Mouse (Mus musculus) lung, adult 2 months (tissue): ENCODE data around the gene Snx22.

Source experiments
- CTCF ChIP-seq: fragments of 200-500 bp; IDR thresholded peaks from 2 replicates; pipeline ENCODE4 v1.5.1; 2011; ENCODE audit warnings: mild to moderate bottlenecking, low read length, control low read depth; ENCODE audit not compliant: insufficient read depth
- POLR2A ChIP-seq: fragments of 200-500 bp; IDR thresholded peaks from 2 replicates; pipeline ENCODE4 v1.6.1; 2011; ENCODE audit warnings: low read depth, mild to moderate bottlenecking, control low read depth, low read length, borderline replicate concordance; ENCODE audit errors: extremely low read depth

GRCm38 (mm10) chr9:66020601-66021000, 48.9 kb downstream of the Snx22 start:
- TF ChIP-seq CTCF (no peak), POLR2A (no peak)
